Mouse (Mus musculus): ENCODE data around the gene Exph5. TPM values are rescaled to one million over a fixed set of nuclear protein-coding genes. Genes with fewer than 3 reads are reported as not detected.

Exph5 gene
- total RNA-seq, 2 experiments from 2014 or later: 26.1 to 27.9 TPM

DNA sequence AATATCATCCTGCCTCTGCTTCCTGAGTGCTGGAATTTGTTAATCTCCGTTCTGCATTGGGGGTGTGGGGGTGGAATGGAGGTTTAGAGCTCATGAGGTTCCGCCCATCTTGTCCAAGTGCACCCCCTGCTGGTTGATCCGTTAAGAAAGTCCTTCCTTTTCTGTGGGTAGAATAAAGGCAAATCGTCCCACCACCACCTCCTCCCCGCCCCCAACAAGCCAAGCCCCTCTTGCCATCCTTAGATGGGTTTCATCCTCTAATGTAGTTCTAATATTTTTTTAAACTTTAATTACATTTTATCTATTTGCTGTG, 96.9 kb downstream of the Exph5 start:
- DNase-seq (ENCODE audit: low spot score in 2 of 2): peak; percentile 31 to 56
- intact Hi-C loops (cut with DNase I): loop anchor here (1.0 kb wide), 1 partner anchor 144 kb away; no protein-coding TSS in a partner anchor

DNA sequence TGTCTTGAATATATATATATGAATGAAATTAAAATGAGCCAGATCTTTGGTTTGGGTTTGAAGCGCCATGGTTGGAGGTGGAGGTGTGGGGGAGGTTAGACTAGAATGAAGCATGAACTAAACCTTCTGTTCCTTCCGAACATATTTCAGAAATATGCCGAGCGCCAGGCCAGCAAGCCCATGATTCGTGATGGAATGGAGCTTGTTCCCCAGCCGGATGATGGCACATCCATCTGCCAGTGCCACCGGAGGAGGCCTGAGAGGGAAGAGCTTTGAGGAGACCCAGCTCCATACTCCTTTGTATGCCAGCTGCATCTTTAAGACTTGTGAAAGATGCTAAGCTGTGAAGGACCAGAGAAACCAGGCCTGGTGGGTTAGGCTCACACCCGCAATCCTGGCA, 98.1 kb downstream of the Exph5 start:
- DNase-seq (ENCODE audit: low spot score in 2 of 2): peak in 1 of 2 experiments; percentile 62

DNA sequence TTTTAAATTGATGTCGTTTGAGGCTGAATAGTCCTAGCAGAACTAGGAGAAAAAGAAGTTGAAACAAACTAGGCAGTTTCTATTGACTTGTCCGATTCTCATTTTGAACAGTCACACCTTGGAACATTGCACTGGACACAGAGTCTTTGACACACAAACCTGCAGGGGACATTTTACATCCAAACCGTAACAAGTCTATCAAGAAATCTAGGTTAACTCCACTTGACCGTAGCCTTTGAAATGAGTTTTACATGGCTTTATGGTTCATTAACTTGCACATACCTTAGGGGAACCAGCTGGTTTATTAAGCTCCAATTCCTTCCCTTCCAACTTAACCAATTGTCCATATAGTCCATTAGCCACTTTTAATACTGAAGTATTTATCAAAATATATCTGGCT, 99.2 kb downstream of the Exph5 start:
- intact Hi-C loops (cut with DNase I): no loop called here
- no peak for DNase-seq (ENCODE audit: low spot score in 2 of 2)

More for the DNA sequence above, 98.1 kb downstream of the Exph5 start:
- intact Hi-C loops (cut with DNase I): loop anchor here (1.0 kb wide), 1 partner anchor 18 kb away; no protein-coding TSS in a partner anchor

DNA sequence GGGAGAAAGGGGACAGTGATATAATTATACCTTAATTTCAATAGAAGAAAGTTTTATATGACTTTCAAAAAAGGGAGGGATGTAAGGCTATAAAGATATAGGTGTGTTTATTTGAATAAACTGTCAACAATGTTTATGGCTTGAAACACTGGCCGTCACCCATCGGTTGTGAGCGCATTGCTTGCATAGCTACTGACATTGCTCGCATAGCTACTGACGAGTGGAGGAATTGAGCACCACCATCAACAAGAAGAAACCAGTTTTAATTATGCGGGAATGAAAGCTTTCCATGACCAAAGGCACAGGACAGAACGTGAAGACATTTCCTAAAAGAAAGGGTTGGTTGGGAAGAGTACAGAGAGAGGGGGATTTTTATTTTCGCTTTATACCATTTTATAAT, 99.7 kb downstream of the Exph5 start:
- DNase-seq (ENCODE audit: low spot score in 2 of 2): no peak
- intact Hi-C loops (cut with DNase I): no loop called here

DNA sequence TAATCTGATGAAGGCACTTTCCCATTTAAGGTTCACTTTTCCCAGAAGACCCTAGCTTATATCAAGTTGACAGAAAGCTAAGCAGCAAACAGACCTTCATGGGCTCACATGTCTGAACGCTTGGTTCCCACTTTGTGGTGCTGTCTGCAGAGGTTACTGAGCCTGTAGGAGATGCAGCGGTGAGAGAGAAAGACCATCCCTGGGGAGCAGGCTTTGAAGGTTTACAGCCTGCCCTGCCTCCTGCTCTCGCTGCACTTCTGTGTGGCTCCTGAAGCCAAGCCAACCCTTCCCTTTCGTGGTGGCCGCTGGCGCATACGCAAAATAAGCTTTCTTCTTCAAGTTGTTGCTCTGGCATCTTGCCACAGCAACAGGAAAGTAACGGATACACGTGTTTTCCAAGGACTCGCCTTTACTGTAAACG, 100.8 kb downstream of the Exph5 start, which contains the start of gene 4930550C14Rik:
TSS of gene 4930550C14Rik (plus strand) at position 35 of the 421 bp plus-strand sequence.
- DNase-seq (ENCODE audit: low spot score in 2 of 2): peak; percentile 24 to 31
- intact Hi-C loops (cut with DNase I): no loop called here

DNA sequence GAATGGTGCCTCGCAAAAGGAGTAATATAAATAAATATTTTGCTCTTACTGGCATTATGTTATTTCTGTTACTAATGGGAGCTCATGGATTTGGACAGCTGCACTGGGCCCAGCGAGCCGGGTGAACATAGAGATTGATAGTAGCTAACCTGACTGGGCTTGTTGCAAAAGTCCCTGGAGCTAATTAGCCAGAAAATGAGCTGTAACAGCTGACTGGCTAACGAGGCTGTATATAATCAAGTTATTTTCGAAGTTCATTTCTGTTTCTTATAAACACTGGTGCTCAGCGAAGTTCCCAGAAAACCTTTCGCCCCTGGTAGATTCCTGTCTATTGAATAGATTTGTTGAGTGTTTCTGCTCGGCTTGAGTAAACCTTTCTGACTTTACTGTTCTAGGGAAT, 101.5 kb downstream of the Exph5 start:
- intact Hi-C loops (cut with DNase I): no loop called here
- DNase-seq (ENCODE audit: low spot score in 2 of 2): no peak

DNA sequence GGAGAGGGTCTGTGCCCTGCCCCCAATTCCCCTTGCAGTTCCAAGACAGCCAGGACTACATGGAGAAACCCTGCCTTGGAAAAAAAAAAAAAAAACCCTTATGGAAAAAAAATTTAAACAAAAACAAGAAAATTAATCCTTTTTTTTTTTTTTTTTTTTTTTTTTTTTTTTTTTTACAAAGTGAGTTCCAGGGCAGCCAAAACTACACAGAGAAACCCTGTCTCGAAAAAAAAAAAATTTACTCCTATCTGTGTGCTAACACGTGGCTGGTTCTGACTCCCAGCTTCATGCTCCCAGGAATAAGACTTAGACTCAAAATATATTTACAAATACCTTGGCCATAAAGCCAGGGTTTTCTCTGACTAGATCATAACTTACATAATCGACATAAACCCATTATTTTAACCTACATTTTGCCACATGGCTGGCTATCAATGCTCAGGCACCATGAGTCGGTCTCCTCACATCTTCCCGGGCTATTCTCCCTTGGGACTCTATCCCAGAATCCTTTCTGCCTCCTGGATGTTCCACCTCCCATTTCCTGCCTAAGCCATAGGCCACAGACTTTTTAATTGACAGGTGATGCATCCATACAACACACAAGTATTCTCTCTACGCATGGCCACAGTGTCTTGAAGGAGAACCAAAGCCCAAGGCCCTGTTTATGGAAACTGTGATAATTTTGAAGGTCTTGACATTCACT, 102.7 kb downstream of the Exph5 start:
- intact Hi-C loops (cut with DNase I): no loop called here
- DNase-seq (ENCODE audit: low spot score in 2 of 2): peak in 1 of 2 experiments; percentile 11

DNA sequence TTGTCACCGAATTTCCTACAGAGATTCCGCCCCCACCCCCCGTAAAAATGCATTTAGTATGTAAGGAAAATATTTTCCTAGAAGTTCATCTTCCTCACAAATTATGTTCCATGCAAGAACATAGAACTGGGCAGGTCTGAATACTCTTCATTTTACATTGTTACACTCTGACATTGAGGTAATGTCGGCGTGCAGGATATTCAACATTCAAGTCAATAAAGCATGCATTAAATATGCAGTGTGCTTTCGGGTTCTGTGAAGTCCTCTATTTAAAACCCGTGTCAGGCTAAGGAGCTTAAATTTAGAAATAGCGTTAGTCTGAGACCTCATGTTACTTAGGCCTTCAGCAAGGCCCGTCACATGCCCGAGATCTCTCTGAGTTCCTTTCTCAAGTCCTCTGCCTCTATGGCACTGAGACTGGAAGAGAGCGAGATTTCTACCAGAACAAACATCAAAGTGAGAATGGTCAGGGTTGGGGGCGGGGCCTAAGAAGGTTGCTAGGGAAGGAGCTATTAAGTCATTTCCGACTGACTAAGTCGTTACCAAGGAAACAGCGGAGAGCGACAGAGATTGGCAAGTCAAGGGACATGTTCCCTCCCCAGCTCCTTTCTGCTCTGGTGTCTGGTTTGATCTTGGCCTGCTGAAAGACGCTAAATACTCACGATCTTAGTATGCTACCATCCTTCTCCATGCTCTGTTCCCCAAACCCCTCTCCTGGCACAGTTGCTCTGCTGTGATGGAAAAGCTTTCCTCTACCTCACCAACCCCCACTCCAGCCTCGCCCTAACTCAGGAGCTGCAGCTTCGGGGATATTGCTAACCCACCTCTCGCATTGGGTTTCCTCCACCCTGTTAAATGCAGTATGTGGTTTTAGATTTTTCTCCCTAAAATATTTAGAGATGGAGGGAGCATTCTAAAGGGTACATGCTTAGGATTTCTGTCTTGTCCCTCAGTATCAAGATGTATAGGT, 103.6 kb downstream of the Exph5 start:
- intact Hi-C loops (cut with DNase I): no loop called here
- peak; percentile 66 to 71 for DNase-seq (ENCODE audit: low spot score in 2 of 2)

DNA sequence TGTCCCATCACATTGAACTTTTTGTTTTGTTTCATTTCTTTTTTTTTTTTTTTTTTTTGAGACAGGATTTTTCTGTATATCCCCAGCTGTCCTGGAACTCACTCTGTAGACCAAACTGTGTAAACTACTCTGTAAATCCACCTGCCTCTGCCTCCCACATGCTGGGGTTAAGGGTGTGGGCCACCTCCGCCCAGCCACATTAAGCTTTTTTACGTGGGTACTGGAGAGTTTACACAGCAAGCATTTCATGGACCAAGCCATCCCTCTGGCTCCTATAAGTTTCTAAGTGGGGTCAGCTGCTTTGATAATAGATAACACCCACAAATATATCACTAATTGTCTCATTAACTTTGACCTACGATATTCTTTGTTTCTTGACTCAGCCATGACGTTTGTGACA, 107.1 kb downstream of the Exph5 start:
- intact Hi-C loops (cut with DNase I): no loop called here
- DNase-seq (ENCODE audit: low spot score in 2 of 2): no peak

DNA sequence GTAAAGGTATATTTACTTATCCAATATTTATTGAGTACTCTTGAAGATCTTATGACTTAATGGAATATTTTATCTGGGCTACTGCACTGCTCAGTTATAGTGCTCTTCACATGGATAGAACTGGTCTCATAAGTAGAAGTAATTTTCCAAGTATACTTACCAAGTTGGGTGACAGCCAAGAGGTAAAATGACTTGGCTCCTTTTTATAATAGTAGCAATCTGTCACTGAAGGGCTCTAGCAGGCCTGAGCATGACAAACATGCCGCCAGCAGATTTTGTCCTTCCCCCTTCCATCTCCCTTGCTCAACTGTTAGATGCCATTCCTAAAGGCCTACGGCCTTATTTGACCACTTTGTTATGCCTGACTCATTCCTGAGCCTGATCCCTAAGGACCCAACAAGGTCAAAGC, 107.5 kb downstream of the Exph5 start:
- no peak for DNase-seq (ENCODE audit: low spot score in 2 of 2)
- intact Hi-C loops (cut with DNase I): no loop called here

DNA sequence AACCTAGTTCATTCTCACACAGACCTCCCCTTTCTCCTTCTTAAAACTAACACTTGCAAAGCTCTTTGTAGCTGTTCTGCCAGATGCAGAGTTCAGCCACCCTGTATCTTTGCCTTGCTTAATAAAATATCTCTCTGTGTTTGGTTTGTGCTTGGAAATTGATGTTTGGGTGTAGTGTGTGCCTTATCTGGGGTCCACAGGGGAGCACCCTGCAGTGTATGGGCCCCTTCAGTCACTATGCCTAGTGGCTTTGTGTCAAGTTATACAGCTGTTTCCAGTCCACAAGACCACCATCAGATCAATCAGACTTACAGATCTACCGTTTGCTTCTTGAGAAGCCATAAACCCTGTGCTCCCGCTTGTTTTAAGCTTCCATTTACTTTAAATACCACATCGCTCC, 108.0 kb downstream of the Exph5 start:
- DNase-seq (ENCODE audit: low spot score in 2 of 2): no peak
- intact Hi-C loops (cut with DNase I): no loop called here

DNA sequence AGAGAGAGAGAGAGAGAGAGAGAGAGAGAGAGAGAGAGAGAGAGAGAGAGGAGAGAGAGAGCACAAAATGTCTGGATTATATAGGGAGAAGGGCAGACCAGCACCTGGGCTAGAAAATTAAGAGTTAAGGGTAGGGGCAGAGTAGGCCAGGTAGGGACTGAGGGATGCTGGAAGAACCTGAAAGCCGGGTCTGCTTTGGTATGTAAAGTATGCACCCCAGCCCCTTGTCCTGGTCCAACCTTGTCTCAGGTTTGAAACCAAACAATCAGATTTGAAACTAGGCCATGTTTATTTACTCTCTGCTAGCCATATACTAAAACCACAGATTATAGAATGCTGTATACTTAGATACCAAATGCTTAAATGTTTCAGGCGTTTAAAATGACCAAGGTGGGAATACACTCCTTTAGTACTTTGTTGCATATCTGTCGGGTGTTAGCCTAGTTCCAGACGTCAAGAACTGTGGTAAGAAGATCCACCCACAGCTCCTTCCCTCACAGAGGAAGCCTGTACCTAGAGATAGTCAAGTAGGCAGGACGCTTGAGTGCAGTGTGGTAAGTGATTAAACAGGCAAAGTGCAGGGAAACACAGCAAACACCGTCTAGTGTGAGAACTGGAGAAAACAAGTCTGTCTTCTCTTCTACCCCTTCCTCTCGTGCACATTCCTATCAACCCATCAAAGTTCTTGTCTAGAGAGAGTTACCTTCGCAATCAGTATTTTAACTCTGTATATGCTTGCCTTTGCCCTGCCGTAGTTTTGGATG, 120.8 kb downstream of the Exph5 start:
- DNase-seq (ENCODE audit: low spot score in 2 of 2): peak in 1 of 2 experiments; percentile 34
- intact Hi-C loops (cut with DNase I): no loop called here

DNA sequence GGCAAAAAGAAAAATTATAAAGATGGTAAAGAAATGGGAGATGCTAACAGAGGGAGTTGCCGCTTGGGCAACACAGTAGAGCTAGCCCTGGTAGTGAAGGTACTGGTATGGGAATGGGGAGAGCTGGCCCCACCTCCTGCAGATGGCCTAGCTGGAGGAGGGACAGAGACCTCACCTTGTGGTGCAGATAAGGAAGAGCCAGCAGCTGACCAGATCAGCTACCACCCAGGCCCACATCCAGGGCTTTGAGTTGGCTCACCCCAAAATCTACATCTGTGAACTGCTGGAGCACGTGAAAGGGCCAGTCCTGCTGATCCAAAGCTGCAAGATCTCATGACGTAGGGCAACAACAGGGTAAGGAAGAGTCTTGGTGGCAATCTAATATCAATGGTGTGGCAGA, 125.3 kb downstream of the Exph5 start:
- intact Hi-C loops (cut with DNase I): no loop called here
- DNase-seq (ENCODE audit: low spot score in 2 of 2): no peak

Small RNAs within 50 kb of the gene (microRNA-seq; reads per million reads assigned to microRNA genes)
- gene Mir130c: 0 reads per million in 2 experiments

Other genes with a start within 250 kb of the Exph5 start
- 10 to 100 TPM; 21.7 to 22.1 TPM for gene Ddx10, start 53.6 kb upstream of the Exph5 start, total RNA-seq (2021)
- 1 to 10 TPM; 6.8 to 7.2 TPM for gene Kdelc2, start 82.4 kb downstream of the Exph5 start, total RNA-seq (2021)
- gene 4930550C14Rik, start 100.7 kb downstream of the Exph5 start, total RNA-seq (2021): under 1 TPM; 0.32 to 0.57 TPM
- gene Atm, start 235.1 kb downstream of the Exph5 start, total RNA-seq (2021): 10 to 100 TPM; 15.3 to 16.8 TPM
- gene Npat, start 235.4 kb downstream of the Exph5 start, total RNA-seq (2021): 10 to 100 TPM; 17.5 to 20.4 TPM